Mouse (Mus musculus): ENCODE data around the gene Cntn4.

GRCm38 (mm10) chr6:105780616-105781015 is 103.2 kb downstream of the Cntn4 start:
- no peak for TF ChIP-seq POLR2A (IDR thresholded peaks at IDR 0.05; ENCODE audit: borderline replicate concordance, control insufficient read depth, low read depth, low read length)
- no peak for TF ChIP-seq CTCF (IDR thresholded peaks at IDR 0.05; ENCODE audit: control insufficient read depth, insufficient read depth, low read length)

Data from bone marrow, adult 2 months (tissue).